Mouse (Mus musculus): ENCODE measurements around the gene Fbxo40. TPM values are rescaled to one million over a fixed set of nuclear protein-coding genes. Genes with fewer than 3 reads are reported as not detected.

The Fbxo40 gene
- polyA plus RNA-seq, 1 experiment = 0.20 TPM

DNA sequence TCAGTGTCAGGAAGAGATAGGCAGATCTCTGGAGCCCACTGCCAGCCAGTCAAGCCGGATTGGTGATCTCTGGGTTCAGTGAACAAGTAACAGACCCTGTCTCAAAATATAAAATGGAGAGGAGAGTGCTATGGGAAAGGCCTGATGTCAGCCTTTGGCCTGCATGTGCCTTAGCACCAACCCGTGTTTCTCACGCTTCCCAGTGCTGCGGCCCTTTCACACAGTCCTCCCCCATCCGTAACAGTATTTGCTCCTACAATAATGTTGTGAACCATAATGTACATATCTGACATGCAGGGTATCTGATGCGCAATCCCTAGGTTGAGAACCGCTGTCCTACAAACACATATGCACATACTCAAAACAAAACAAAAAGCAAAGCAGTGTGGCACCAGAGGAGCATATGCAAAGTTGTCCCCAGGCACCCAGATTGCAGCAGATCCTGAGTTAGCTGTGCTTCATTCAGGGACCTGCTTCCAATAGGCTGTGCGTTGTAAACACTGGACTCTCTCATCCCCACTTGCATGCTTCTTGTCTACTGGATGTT, 69.1 kb downstream of the Fbxo40 start:
- no peak for DNase-seq (ENCODE audit: low read depth)

DNA sequence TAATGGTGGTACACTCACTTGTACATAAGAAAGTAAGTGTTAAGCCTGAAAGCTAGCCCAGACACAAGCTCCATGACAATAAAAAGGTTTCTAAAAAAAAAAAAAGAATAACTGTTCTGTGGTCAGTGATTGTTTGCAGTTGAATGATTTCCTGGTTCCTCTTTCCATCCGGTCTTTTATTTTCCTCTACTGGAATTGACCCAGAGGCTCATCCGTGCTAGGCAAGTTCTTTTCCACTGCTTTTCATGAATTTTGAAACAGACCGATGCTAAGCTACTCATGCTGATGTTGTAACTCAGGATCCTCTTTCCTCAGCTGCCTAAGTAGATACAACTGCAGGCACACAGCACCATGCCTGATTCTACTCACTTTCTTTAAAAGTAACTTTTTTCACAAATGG, 69.9 kb downstream of the Fbxo40 start:
- DNase-seq (ENCODE audit: low read depth) = no peak

DNA sequence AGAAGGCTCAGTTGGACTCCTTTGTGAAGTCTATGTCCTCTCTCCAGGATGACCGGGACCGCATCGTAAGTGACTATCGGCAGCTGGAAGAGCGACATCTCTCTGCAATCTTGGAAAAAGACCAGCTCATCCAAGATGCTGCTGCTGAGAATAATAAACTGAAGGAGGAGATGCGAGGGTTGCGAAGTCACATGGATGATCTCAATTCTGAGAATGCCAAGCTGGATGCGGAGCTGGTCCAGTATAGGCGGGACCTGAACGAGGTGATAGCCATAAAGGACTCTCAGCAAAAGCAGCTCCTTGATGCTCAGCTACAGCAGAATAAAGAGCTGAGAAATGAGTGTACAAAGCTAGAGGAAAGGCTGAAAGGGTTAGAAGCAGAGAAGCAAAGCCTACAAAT, 71.8 kb downstream of the Fbxo40 start:
- no peak for DNase-seq (ENCODE audit: low read depth)

DNA sequence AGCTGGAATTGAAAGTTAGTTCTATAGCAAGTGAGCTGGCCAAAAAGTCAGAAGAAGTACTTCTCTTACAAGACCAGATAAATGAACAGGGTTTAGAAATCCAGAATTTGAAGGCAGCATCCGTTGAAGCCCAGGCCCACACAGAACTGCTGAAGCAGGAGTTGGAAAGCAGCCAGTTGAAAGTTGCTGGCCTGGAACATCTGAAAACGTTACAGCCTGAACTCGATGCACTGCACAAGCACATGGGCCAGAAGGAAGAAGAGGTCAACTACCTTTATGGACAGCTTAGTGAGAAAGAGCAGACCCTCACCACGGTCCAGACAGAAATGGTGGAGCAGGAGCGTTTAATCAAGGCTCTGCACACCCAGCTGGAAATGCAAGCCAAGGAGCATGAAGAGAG, 76.1 kb downstream of the Fbxo40 start:
- DNase-seq (ENCODE audit: low read depth) = no peak

Other genes with a start within 250 kb of the Fbxo40 start
- gene Slc15a2, start 205.5 kb downstream of the Fbxo40 start, polyA plus RNA-seq (2012; rRNA removed) = 21.4 and 31.2 TPM in 2 replicates
- gene Iqcb1, start 162.1 kb downstream of the Fbxo40 start, polyA plus RNA-seq (2012; rRNA removed) = 4.5 and 4.8 TPM in 2 replicates
- 0.65 and 1.0 TPM in 2 replicates for gene Eaf2, start 115.5 kb downstream of the Fbxo40 start, polyA plus RNA-seq (2012; rRNA removed)
- gene Golgb1, start 115.3 kb downstream of the Fbxo40 start, polyA plus RNA-seq (2012; rRNA removed) = 114 and 124 TPM in 2 replicates
- gene Hcls1, start 55.5 kb downstream of the Fbxo40 start, polyA plus RNA-seq (2012; rRNA removed) = 11.1 and 11.4 TPM in 2 replicates
- 0.18 and 0.20 TPM in 2 replicates for gene Polq, start 21.3 kb upstream of the Fbxo40 start, polyA plus RNA-seq (2012; rRNA removed)